Mouse (Mus musculus): ENCODE results near the gene Slc15a1.
A peak's percentile ranks its signal among the peaks of the same experiment; 100 is the strongest.

- TF ChIP-seq CTCF (conservative IDR thresholded peaks at IDR 0.05; ENCODE audit: insufficient read depth, insufficient read length, low read depth, low read length) (0 out of 2 replicates have a peak, but pooled peaks have one; percentile 7), POLR2A (IDR thresholded peaks at IDR 0.05; ENCODE audit: low read depth, low read length) (no peak)
Measured at GRCm38 (mm10) chr14:121473869-121474268, 31.2 kb downstream of the Slc15a1 start.

All from kidney, adult 2 months (tissue).